ENCODE assay signal across 8 mouse cellular contexts in genomic region chr12:100289267-100290177, GRCm38 (mm10).
DNase-seq lines count a peak whose midpoint lies in the region; ATAC-seq and TF ChIP-seq lines count a peak whose summit lies in the region.

No protein-coding gene starts in this region.

- in situ Hi-C loops in Patski (cut with MboI; ENCODE audit: low pct_unique_long_range_greater_than_20kb): no loop called here

- no peaks in the 10 kb centered on the region for H3K27me3 ChIP-seq in Patski
- no peaks in the 10 kb centered on the region for H3K27me3 ChIP-seq in cerebellum, adult 2 months (ENCODE audit: control insufficient read depth, insufficient read depth, low read length)
- H3K27me3 ChIP-seq in hindbrain, embryonic 13.5 days: no peaks in the 10 kb centered on the region
- no peaks in the 10 kb centered on the region for H3K27me3 ChIP-seq in midbrain, embryonic 12.5 days

- CTCF ChIA-PET in Patski (lab: Charles Lee): no interaction called here

- 16% methylated on average over 8 of the region's 8 CpGs for WGBS in cerebellum, adult 2 months
- WGBS in hindbrain, embryonic 13.5 days: 20% methylated on average over 8 of the region's 8 CpGs
- WGBS in midbrain, embryonic 12.5 days: 32% methylated on average over 8 of the region's 8 CpGs

- no peak overlapping the region for H3K4me2 ChIP-seq in hindbrain, embryonic 13.5 days
- no peak overlapping the region for H3K4me2 ChIP-seq in midbrain, embryonic 12.5 days (replicated peaks)

- no peak for TF ChIP-seq POLR2A in cerebellum, adult 2 months (IDR thresholded peaks at IDR 0.05; ENCODE audit: borderline replicate concordance, insufficient read depth, low read length)

- peak overlapping the region; percentile 39 for H3K9ac ChIP-seq in hindbrain, embryonic 13.5 days
- H3K9ac ChIP-seq in midbrain, embryonic 12.5 days (replicated peaks): no peak overlapping the region

- TF ChIP-seq CTCF in Patski (IDR thresholded peaks at IDR 0.05): no peak
- no peak for TF ChIP-seq CTCF in cerebellum, adult 2 months (IDR thresholded peaks at IDR 0.05; ENCODE audit: borderline replicate concordance, insufficient read depth, low read depth, low read length)
- TF ChIP-seq CTCF in gastrocnemius, adult 2 months (IDR thresholded peaks at IDR 0.05): no peak

- no peak for DNase-seq in Patski (ENCODE audit: low read depth, low spot score)
- peak; percentile 66 to 68 for DNase-seq in cerebellum, adult 2 months
- peak; percentile 85 for DNase-seq in gastrocnemius, adult 2 months
- DNase-seq in left cerebral cortex, postnatal 14 days (ENCODE audit: low spot score in 2 of 2): peak; percentile 71 to 77
- DNase-seq in testis, postnatal 10 days (ENCODE audit: low spot score): peak; percentile 88
- DNase-seq in thymus, adult 18-20 months: no peak

- intact Hi-C loops in gastrocnemius, adult 2 months (cut with DNase I): no loop called here
- intact Hi-C loops in left cerebral cortex, postnatal 14 days (cut with DNase I): no loop called here

- no peaks in the 10 kb centered on the region for H3K9me3 ChIP-seq in hindbrain, embryonic 13.5 days
- H3K9me3 ChIP-seq in midbrain, embryonic 12.5 days: no peaks in the 10 kb centered on the region

- ATAC-seq in Patski: peak; percentile 46
- ATAC-seq in hindbrain, embryonic 13.5 days (ENCODE audit: low FRiP score): peak; percentile 57
- peak; percentile 20; the same call in 1 of the 2 replicates for ATAC-seq in midbrain, embryonic 12.5 days (ENCODE audit: low FRiP score, low read depth)

- POLR2A ChIA-PET in Patski (lab: Charles Lee): interaction anchor here (0.6 kb wide), 2 partner anchors 33 to 63 kb away, joined by 3 to 5 read pairs; no protein-coding TSS in a partner anchor

- no peak overlapping the region for H3K4me3 ChIP-seq in cerebellum, adult 2 months (replicated peaks; ENCODE audit: insufficient read depth, low read depth, low read length)
- H3K4me3 ChIP-seq in gastrocnemius, adult 2 months: peak overlapping the region; percentile 43
- no peak overlapping the region for H3K4me3 ChIP-seq in hindbrain, embryonic 13.5 days
- no peak overlapping the region for H3K4me3 ChIP-seq in midbrain, embryonic 12.5 days

- H3K4me1 ChIP-seq in cerebellum, adult 2 months (ENCODE audit: control insufficient read depth, insufficient read depth, low read length): peaks cover 19% of the 10 kb centered on the region
- peaks cover 39% of the 10 kb centered on the region for H3K4me1 ChIP-seq in hindbrain, embryonic 13.5 days (replicated peaks)
- H3K4me1 ChIP-seq in midbrain, embryonic 12.5 days: peaks cover 30% of the 10 kb centered on the region

- H3K36me3 ChIP-seq in hindbrain, embryonic 13.5 days: no peaks in the 10 kb centered on the region
- no peaks in the 10 kb centered on the region for H3K36me3 ChIP-seq in midbrain, embryonic 12.5 days

- H3K27ac ChIP-seq in cerebellum, adult 2 months (ENCODE audit: insufficient read depth, low read length): 0 out of 2 replicates have a peak overlapping the region, but pooled peaks have one; percentile 2
- H3K27ac ChIP-seq in gastrocnemius, adult 2 months: peak overlapping the region; percentile 78
- H3K27ac ChIP-seq in hindbrain, embryonic 13.5 days: peak overlapping the region; percentile 88
- H3K27ac ChIP-seq in midbrain, embryonic 12.5 days (replicated peaks): peak overlapping the region; percentile 79

Comparison
In these comparisons a context has a peak if more than half of its experiments do, and no peak if none do; other contexts are left out.
1. DNase-seq: peak in cerebellum, adult 2 months (2 of 2), gastrocnemius, adult 2 months (single experiment), left cerebral cortex, postnatal 14 days (2 of 2) and testis, postnatal 10 days (single experiment); none in Patski (single experiment) and thymus, adult 18-20 months (0 of 2).
2. H3K27ac ChIP-seq: peak in every context shown above with its lines; median percentile 88 in hindbrain, embryonic 13.5 days; 79 in midbrain, embryonic 12.5 days; 78 in gastrocnemius, adult 2 months; 2 in cerebellum, adult 2 months.
3. Peak in every context shown above with its lines, with median percentiles within 50 percentile points of each other: ATAC-seq.